Mouse (Mus musculus) forebrain, embryonic 16.5 days (tissue): ENCODE measurements around the gene Nfe2l2. TPM values are rescaled to one million over a fixed set of nuclear protein-coding genes. Genes with fewer than 3 reads are reported as not detected.

Experiments
- ATAC-seq: fragments of 200-750 bp; cut with Nextera tagmentation; 2 replicates; pipeline ENCODE4 v1.8.0; 2017; ENCODE audit warnings: mild to moderate bottlenecking, moderate library complexity
- H3K27ac ChIP-seq: fragments of 300-500 bp; sonication (generic); 2 replicates; pipeline ENCODE4 v1.5.1; 2014; ENCODE audit warnings: low read length, control low read depth
- H3K27me3 ChIP-seq: fragments of 300-500 bp; sonication (generic); replicated peaks from 2 replicates; pipeline ENCODE4 v1.6.1; 2014; ENCODE audit warnings: low read length; ENCODE audit not compliant: control insufficient read depth, insufficient read depth
- H3K36me3 ChIP-seq: fragments of 300-500 bp; sonication (generic); 2 replicates; pipeline ENCODE4 v1.6.1; 2014; ENCODE audit not compliant: control insufficient read depth, insufficient read depth
- H3K4me1 ChIP-seq: fragments of 300-500 bp; sonication (generic); replicated peaks from 2 replicates; pipeline ENCODE4 v1.6.1; 2014; ENCODE audit warnings: low read length; ENCODE audit not compliant: control insufficient read depth, insufficient read depth
- H3K4me2 ChIP-seq: fragments of 300-500 bp; sonication (generic); 2 replicates; pipeline ENCODE4 v1.6.1; 2014; ENCODE audit warnings: mild to moderate bottlenecking, low read length, control low read depth
- H3K4me3 ChIP-seq: fragments of 300-500 bp; sonication (generic); replicated peaks from 2 replicates; pipeline ENCODE4 v1.5.1; 2014; ENCODE audit warnings: mild to moderate bottlenecking, low read length, control low read depth
- H3K9ac ChIP-seq: fragments of 300-500 bp; sonication (generic); replicated peaks from 2 replicates; pipeline ENCODE4 v1.6.1; 2014; ENCODE audit warnings: low read depth, low read length, control low read depth
- H3K9me3 ChIP-seq: fragments of 300-500 bp; sonication (generic); 2 replicates; pipeline ENCODE4 v1.6.1; 2016; ENCODE audit warnings: low read length; ENCODE audit not compliant: control insufficient read depth
- WGBS: fragments of 180-500 bp; shearing (Covaris S2); extraction: QIAGEN DNeasy Blood & Tissue Kit; methylation state at CpG from one replicate; pipeline ENCODE4 v1.1.7; 2014; 5-methylcytosine and 5-hydroxymethylcytosine counted together
- polyA plus RNA-seq: library from polyadenylated mRNA; unstranded; fragments of >200 nt; fragmentation: Nextera tagmentation; extraction: Ambion mirVana; gene quantifications from 2 replicates; pipeline ENCODE4 v1.2.1, GENCODE M21; 2015

The Nfe2l2 gene
- 12.7 and 16.1 TPM in 2 replicates for polyA plus RNA-seq

GRCm38 (mm10) chr2:75704234-75705161 is at the start of gene Nfe2l2:
Gene Nfe2l2 (minus strand): TSS chr2:75704641.
- no peaks in the 10 kb centered on the region for H3K36me3 ChIP-seq
- peak; percentile 81 for ATAC-seq
- H3K4me2 ChIP-seq, result peak within 1 kb of the TSS; percentile 74
- H3K27me3 ChIP-seq, result 0 out of 2 replicates have a peak, but pooled peaks cover 2% of the 10 kb centered on the region
- WGBS, result under 1% methylated on average over 50 of the region's 58 CpGs
- H3K4me3 ChIP-seq, result peak within 1 kb of the TSS; percentile 57
- H3K9ac ChIP-seq, result peak within 1 kb of the TSS; percentile 57
- H3K4me1 ChIP-seq, result peaks cover 18% of the 10 kb centered on the region
- peaks cover 3% of the 10 kb centered on the region; the same call in 1 of the 2 replicates for H3K9me3 ChIP-seq
- peak within 1 kb of the TSS; percentile 67 for H3K27ac ChIP-seq

DNA sequence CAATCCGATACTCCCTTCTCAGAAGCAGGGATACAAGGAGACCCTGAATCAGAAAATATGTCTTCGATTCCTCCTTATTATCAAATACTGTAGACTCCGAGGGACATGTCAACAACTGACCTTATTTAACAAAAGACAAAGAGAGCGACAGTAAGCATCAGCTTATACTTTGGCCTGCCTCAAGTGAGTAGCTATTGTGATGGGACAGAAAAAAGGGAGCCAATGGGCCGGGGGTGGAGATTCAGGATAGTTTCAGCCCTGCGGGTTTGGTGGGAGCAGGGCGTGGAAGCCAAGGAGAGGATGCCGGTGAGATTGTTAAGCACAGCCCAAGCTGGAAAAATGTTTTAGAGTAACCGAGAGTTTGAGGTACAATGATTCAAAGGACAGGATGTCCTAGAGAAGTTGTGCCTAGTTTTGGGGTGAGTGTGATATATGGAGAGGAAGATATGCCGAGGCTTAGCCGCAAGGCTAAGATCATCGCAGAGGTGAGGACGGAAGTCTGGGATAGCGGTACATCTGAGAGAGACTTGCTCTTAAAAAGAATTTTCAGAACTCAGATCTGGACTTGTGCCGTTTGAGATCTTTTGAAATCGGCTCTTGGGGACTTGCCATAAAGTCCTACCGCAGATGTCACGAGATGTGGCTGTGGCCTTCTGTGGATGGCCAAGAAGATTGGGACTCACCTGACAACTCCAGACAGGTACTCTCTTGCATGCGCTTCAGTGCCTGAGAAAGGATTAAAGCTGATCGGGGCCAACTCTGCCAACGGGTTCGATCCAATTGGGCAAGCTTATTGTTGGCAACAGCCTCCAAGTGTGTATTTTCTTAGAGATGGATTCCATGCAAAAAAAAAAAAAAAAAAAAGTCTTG is 48.1 kb upstream of the Nfe2l2 start:
- H3K4me1 ChIP-seq, result peaks cover 5% of the 10 kb centered on the region; the same call in 1 of the 2 replicates
- no peak for ATAC-seq
- no peak overlapping the region for H3K4me3 ChIP-seq
- H3K27me3 ChIP-seq, result no peaks in the 10 kb centered on the region
- H3K9ac ChIP-seq, result no peak overlapping the region
- no peak overlapping the region for H3K4me2 ChIP-seq
- 87% methylated on average over 22 of the region's 22 CpGs for WGBS
- no peak overlapping the region for H3K27ac ChIP-seq
- no peaks in the 10 kb centered on the region for H3K36me3 ChIP-seq
- no peaks in the 10 kb centered on the region for H3K9me3 ChIP-seq

DNA sequence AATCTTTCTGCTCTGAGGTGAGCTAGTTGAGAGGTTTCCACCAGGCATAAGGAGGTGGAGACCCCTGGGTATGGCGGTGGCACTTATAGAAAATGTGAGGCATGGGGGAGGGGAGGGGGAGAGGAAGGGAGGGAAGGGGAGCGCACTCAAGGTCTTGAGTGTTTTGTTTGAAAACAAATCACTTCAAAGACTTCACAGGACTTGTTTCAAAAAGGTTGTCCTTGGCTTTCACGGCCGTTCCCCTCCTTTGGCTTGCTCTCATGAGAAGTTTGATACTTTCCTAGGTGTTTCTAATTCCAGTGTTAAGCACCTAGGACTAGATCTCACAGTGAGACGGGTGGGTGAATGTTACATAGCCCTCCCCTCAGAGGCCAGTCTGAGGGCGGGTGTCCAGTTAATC is 47.5 kb upstream of the Nfe2l2 start:
- Histone ChIP-seq H3K27ac (no peak overlapping the region), H3K36me3 (no peaks in the 10 kb centered on the region), H3K4me2 (no peak overlapping the region), H3K9me3 (no peaks in the 10 kb centered on the region), H3K4me3 (no peak overlapping the region), H3K4me1 (no peaks in the 10 kb centered on the region), H3K9ac (no peak overlapping the region), H3K27me3 (no peaks in the 10 kb centered on the region)
- no peak for ATAC-seq
- 61% methylated on average over 6 of the region's 6 CpGs for WGBS

- Histone ChIP-seq H3K4me1 (no peaks in the 10 kb centered on the region), H3K4me3 (no peak overlapping the region), H3K27ac (no peak overlapping the region), H3K27me3 (no peaks in the 10 kb centered on the region), H3K36me3 (no peaks in the 10 kb centered on the region), H3K4me2 (no peak overlapping the region), H3K9me3 (no peaks in the 10 kb centered on the region), H3K9ac (no peak overlapping the region)
- ATAC-seq, result no peak
- WGBS, result 88% methylated on average over 10 of the region's 10 CpGs
These were observed 46.4 kb upstream of the Nfe2l2 start for GRCm38 (mm10) chr2:75750869-75751268.

DNA sequence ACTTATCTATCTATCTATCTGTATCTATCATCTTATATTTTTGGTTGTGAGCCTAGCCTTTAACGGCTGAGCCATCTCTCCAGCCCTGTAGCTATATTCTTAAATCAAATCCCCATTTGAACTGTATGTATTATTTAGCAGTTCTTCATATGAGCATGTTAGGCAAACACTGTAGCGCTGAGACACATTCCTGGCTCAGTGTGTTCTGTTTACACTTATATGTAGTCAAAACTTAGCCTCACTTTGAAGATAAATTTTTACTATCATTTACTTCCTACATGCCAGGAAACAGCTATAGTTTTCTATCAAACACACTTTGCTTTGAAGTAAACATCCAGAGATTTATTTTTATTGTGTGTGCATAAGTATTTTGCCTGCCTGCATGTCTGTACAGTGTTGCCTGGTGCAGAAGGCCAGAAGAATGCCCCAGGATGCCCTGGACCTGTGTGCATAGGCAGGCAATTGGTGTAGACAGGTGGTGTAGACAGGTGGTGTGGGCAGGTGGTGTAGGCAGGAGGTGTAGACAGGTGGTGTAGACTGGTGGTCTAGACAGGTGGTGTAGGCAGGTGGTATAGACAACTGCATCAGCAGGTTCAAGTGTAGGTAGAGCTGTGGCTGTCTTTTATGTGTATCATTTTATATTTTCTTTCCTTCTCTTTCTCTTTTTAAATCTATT is 45.7 kb upstream of the Nfe2l2 start:
- Histone ChIP-seq H3K27ac (no peak overlapping the region), H3K4me3 (no peak overlapping the region), H3K9me3 (no peaks in the 10 kb centered on the region), H3K4me1 (no peaks in the 10 kb centered on the region), H3K27me3 (no peaks in the 10 kb centered on the region), H3K9ac (no peak overlapping the region), H3K36me3 (no peaks in the 10 kb centered on the region), H3K4me2 (no peak overlapping the region)
- no peak for ATAC-seq
- WGBS, result 76% methylated on average over 2 of the region's 2 CpGs

DNA sequence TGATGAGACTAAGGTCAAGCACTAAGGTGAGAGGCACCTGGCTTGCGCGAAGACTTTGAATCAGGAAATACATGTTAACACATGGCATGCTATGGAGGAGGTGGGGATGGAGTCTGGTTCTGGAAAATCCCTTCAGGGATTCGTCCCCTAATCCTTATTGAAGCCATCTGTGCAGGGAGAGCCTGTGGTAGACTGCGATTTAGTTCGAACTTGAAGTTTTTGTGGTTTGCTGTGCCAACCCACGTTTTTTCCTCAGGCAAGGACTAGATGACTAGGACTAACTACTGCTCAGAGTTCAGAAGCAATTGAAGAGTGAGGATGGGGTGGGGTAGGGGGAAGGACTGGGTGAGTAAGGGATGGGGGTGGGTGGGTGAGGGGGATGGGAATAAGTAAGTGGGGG is 44.4 kb upstream of the Nfe2l2 start:
- Histone ChIP-seq H3K9me3 (no peaks in the 10 kb centered on the region), H3K9ac (no peak overlapping the region), H3K4me1 (no peaks in the 10 kb centered on the region), H3K27me3 (no peaks in the 10 kb centered on the region), H3K4me2 (no peak overlapping the region), H3K36me3 (no peaks in the 10 kb centered on the region), H3K27ac (no peak overlapping the region), H3K4me3 (no peak overlapping the region)
- ATAC-seq, result no peak
- WGBS, result 89% methylated on average over 6 of the region's 6 CpGs

- Histone ChIP-seq H3K9ac (no peak overlapping the region), H3K4me2 (no peak overlapping the region), H3K27ac (no peak overlapping the region), H3K4me1 (no peaks in the 10 kb centered on the region; the same call in 1 of the 2 replicates), H3K36me3 (no peaks in the 10 kb centered on the region), H3K4me3 (no peak overlapping the region), H3K27me3 (no peaks in the 10 kb centered on the region), H3K9me3 (no peaks in the 10 kb centered on the region)
- ATAC-seq, result no peak
- WGBS, result 78% methylated on average over 2 of the region's 2 CpGs
These were observed 32.6 kb upstream of the Nfe2l2 start for GRCm38 (mm10) chr2:75737006-75737503.

DNA sequence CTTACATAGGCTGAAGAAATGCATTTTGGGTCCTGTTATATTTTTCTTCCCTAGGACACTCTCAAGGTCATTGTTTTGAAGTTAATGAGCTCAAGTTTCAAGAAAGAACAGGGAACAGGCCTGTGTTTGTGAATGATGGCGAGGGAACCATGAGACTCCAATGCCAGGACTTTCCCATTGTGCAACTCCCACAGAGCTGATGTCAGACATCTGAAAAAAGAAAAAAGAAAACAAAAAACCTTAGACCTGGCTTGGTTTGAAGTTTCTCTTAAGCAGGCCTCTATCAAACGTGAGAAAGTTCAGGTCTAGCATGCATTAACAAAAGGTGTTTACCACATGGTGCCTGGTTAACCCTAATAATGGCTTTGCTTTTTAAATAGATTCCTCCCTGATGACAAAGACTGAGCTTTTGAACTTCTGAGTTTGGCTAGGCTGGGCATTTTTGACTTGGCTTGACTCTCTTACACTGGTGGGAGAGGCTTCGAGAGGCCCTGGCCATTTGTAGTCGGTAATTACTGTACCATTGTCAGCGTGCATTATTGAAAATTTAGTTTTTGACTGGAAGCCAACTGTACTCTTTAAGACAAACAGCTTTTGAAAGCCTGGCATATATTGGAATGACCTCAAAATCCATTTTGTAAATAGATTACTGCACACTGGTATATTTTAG is 29.9 kb upstream of the Nfe2l2 start:
- Histone ChIP-seq H3K27me3 (no peaks in the 10 kb centered on the region), H3K4me3 (no peak overlapping the region), H3K36me3 (no peaks in the 10 kb centered on the region), H3K9me3 (no peaks in the 10 kb centered on the region), H3K27ac (no peak overlapping the region), H3K9ac (no peak overlapping the region), H3K4me2 (no peak overlapping the region), H3K4me1 (no peaks in the 10 kb centered on the region; the same call in 1 of the 2 replicates)
- ATAC-seq, result no peak
- 22% methylated on average over 5 of the region's 5 CpGs for WGBS
